Mouse (Mus musculus) small intestine, adult 2 months (tissue): ENCODE measurements around the gene Chrd.

ENCODE experiments used
- CTCF ChIP-seq: fragments of 200-500 bp; IDR thresholded peaks from 2 replicates; pipeline ENCODE4 v1.5.1; 2012; ENCODE audit warnings: low read depth, mild to moderate bottlenecking, control low read depth, inconsistent platforms, low read length, moderate library complexity, mixed read lengths; ENCODE audit not compliant: insufficient replicate concordance, insufficient read length; ENCODE audit errors: extremely low read depth
- POLR2A ChIP-seq: fragments of 200-500 bp; IDR thresholded peaks from 2 replicates; pipeline ENCODE4 v1.6.1; 2012; ENCODE audit warnings: low read depth, mild to moderate bottlenecking, control low read depth, inconsistent platforms, low read length, moderate library complexity

GRCm38 (mm10) chr16:20732925-20733730, at the start of gene Chrd:
- TF ChIP-seq POLR2A (no peak), CTCF (no peak)
